In genomic region chr7:19341250-19341649, GRCm38 (mm10) we compare ENCODE assay signal across 8 mouse cellular contexts. TPM values are rescaled to one million over a fixed set of nuclear protein-coding genes. Genes with fewer than 3 reads are reported as not detected.
A peak's percentile ranks its signal among the peaks of the same experiment; 100 is the strongest.
DNase-seq lines count a peak whose midpoint lies in the region; ATAC-seq and TF ChIP-seq lines count a peak whose summit lies in the region.

No protein-coding gene starts in this region.

- no peak for TF ChIP-seq CTCF in kidney, postnatal 0 days (IDR thresholded peaks at IDR 0.05; ENCODE audit: low read depth)
- no peak for TF ChIP-seq CTCF in embryonic fibroblast, embryonic 13.5 days (IDR thresholded peaks at IDR 0.05; ENCODE audit: borderline replicate concordance, insufficient read depth, low read length)

- peaks cover 20% of the 10 kb centered on the region for H3K4me1 ChIP-seq in kidney, postnatal 0 days (replicated peaks; ENCODE audit: insufficient read depth, low read length)
- H3K4me1 ChIP-seq in embryonic fibroblast, embryonic 13.5 days (ENCODE audit: control insufficient read depth, insufficient read depth, low read length): peaks cover 2% of the 10 kb centered on the region
- peaks cover 28% of the 10 kb centered on the region for H3K4me1 ChIP-seq in hindbrain, embryonic 16.5 days (ENCODE audit: control insufficient read depth, insufficient read depth, low read depth, low read length)
- peaks cover 31% of the 10 kb centered on the region for H3K4me1 ChIP-seq in neural tube, embryonic 12.5 days
- H3K4me1 ChIP-seq in liver, embryonic 11.5 days (replicated peaks; ENCODE audit: control insufficient read depth, insufficient read depth, low read length): peaks cover 29% of the 10 kb centered on the region

- H3K4me2 ChIP-seq in kidney, postnatal 0 days (ENCODE audit: low read length): peak overlapping the region; percentile 86; the same call in 1 of the 2 replicates
- H3K4me2 ChIP-seq in hindbrain, embryonic 16.5 days (ENCODE audit: low read length): peak overlapping the region; percentile 99
- peak overlapping the region; percentile 93 for H3K4me2 ChIP-seq in neural tube, embryonic 12.5 days (replicated peaks)
- H3K4me2 ChIP-seq in liver, embryonic 11.5 days: no peak overlapping the region

- H3K27ac ChIP-seq in kidney, postnatal 0 days: no peak overlapping the region
- peak overlapping the region; percentile 14; the same call in 1 of the 2 replicates for H3K27ac ChIP-seq in embryonic fibroblast, embryonic 13.5 days (ENCODE audit: insufficient read depth, low read length)
- H3K27ac ChIP-seq in hindbrain, embryonic 16.5 days (ENCODE audit: low read depth, low read length): no peak overlapping the region
- H3K27ac ChIP-seq in neural tube, embryonic 12.5 days: no peak overlapping the region
- no peak overlapping the region for H3K27ac ChIP-seq in liver, embryonic 11.5 days (ENCODE audit: low read depth, low read length)

- no peaks in the 10 kb centered on the region for H3K9me3 ChIP-seq in kidney, postnatal 0 days (replicated peaks; ENCODE audit: low read length)
- no peaks in the 10 kb centered on the region for H3K9me3 ChIP-seq in hindbrain, embryonic 16.5 days (ENCODE audit: control insufficient read depth, low read length)
- no peaks in the 10 kb centered on the region for H3K9me3 ChIP-seq in neural tube, embryonic 12.5 days
- no peaks in the 10 kb centered on the region for H3K9me3 ChIP-seq in liver, embryonic 11.5 days (ENCODE audit: control insufficient read depth, low read length)

- ATAC-seq in kidney, postnatal 0 days (replicated peaks; ENCODE audit: low FRiP score, low read depth): no peak
- no peak for ATAC-seq in hindbrain, embryonic 16.5 days
- no peak for ATAC-seq in neural tube, embryonic 12.5 days (ENCODE audit: low FRiP score, low read depth)
- no peak for ATAC-seq in liver, embryonic 11.5 days (replicated peaks; ENCODE audit: low FRiP score)

- no peak for DNase-seq in kidney, postnatal 0 days (ENCODE audit: low spot score)
- no peak for DNase-seq in kidney, postnatal 4 days
- no peak for DNase-seq in left cerebral cortex, postnatal 10 days (ENCODE audit: extremely low spot score in 1 of 2, low spot score in 2 of 2)
- no peak for DNase-seq in frontal cortex, postnatal 36 days (ENCODE audit: low spot score in 2 of 2)
- no peak for DNase-seq in liver, embryonic 11.5 days (ENCODE audit: low spot score)

- H3K9ac ChIP-seq in kidney, postnatal 0 days (ENCODE audit: low read depth, low read length): no peak overlapping the region
- H3K9ac ChIP-seq in hindbrain, embryonic 16.5 days (ENCODE audit: low read depth, low read length): peak overlapping the region; percentile 17; the same call in 1 of the 2 replicates
- no peak overlapping the region for H3K9ac ChIP-seq in neural tube, embryonic 12.5 days
- no peak overlapping the region for H3K9ac ChIP-seq in liver, embryonic 11.5 days (ENCODE audit: low read depth, low read length)

- H3K27me3 ChIP-seq in kidney, postnatal 0 days (ENCODE audit: insufficient read depth, low read length): 0 out of 2 replicates have a peak, but pooled peaks cover 6% of the 10 kb centered on the region
- peaks cover 10% of the 10 kb centered on the region for H3K27me3 ChIP-seq in hindbrain, embryonic 16.5 days (replicated peaks; ENCODE audit: control insufficient read depth, insufficient read depth, low read length)
- peaks cover 13% of the 10 kb centered on the region for H3K27me3 ChIP-seq in neural tube, embryonic 12.5 days (replicated peaks)
- peaks cover 22% of the 10 kb centered on the region for H3K27me3 ChIP-seq in liver, embryonic 11.5 days (replicated peaks; ENCODE audit: control insufficient read depth, insufficient read depth, low read length)

- H3K4me3 ChIP-seq in kidney, postnatal 0 days (replicated peaks; ENCODE audit: low read depth, low read length): no peak overlapping the region
- no peak overlapping the region for H3K4me3 ChIP-seq in embryonic fibroblast, embryonic 13.5 days (ENCODE audit: insufficient read depth, low read length)
- peak overlapping the region; percentile 57; the same call in 1 of the 2 replicates for H3K4me3 ChIP-seq in hindbrain, embryonic 16.5 days (ENCODE audit: low read length)
- H3K4me3 ChIP-seq in neural tube, embryonic 12.5 days: peak overlapping the region; percentile 1; the same call in 1 of the 2 replicates
- no peak overlapping the region for H3K4me3 ChIP-seq in liver, embryonic 11.5 days (ENCODE audit: low read depth, low read length)

- 0 out of 2 replicates have a peak, but pooled peaks have one; percentile 6 for TF ChIP-seq POLR2A in embryonic fibroblast, embryonic 13.5 days (IDR thresholded peaks at IDR 0.05; ENCODE audit: low read depth, low read length)

- intact Hi-C loops in left cerebral cortex, postnatal 10 days (cut with DNase I): loop anchor here (5.0 kb wide), 1 partner anchor 104 kb away; no protein-coding TSS in a partner anchor

- H3K36me3 ChIP-seq in kidney, postnatal 0 days (ENCODE audit: insufficient read depth, low read length): no peaks in the 10 kb centered on the region
- no peaks in the 10 kb centered on the region for H3K36me3 ChIP-seq in hindbrain, embryonic 16.5 days (ENCODE audit: control insufficient read depth, insufficient read depth, low read length)
- no peaks in the 10 kb centered on the region for H3K36me3 ChIP-seq in neural tube, embryonic 12.5 days
- H3K36me3 ChIP-seq in liver, embryonic 11.5 days (ENCODE audit: control insufficient read depth, insufficient read depth, low read length): no peaks in the 10 kb centered on the region

- WGBS in kidney, postnatal 0 days: 21% methylated on average over 10 of the region's 10 CpGs
- 24% methylated on average over 10 of the region's 10 CpGs for WGBS in hindbrain, embryonic 16.5 days
- WGBS in neural tube, embryonic 12.5 days: 19% methylated on average over 10 of the region's 10 CpGs
- WGBS in liver, embryonic 11.5 days: 23% methylated on average over 10 of the region's 10 CpGs

RNA-seq across cellular contexts. Expression of gene Ercc1, which starts 3.3 kb away (rescaled TPM):
- 68.4 and 68.8 TPM in 2 replicates for polyA plus RNA-seq in kidney, postnatal 0 days (2015; fragmentation: Nextera tagmentation; extraction: Ambion mirVana)
- 44.9 and 52.2 TPM in 2 replicates for polyA plus RNA-seq in embryonic fibroblast, embryonic 13.5 days (2011; ENCODE audit: insufficient read length, low read depth, missing spikeins)
- 80.6 and 87.2 TPM in 2 replicates for polyA plus RNA-seq in hindbrain, embryonic 16.5 days (2015; fragmentation: Nextera tagmentation; extraction: Ambion mirVana)
- polyA plus RNA-seq in neural tube, embryonic 12.5 days (2016; fragmentation: Nextera tagmentation; extraction: Ambion mirVana): 103 and 104 TPM in 2 replicates
- total RNA-seq in left cerebral cortex, postnatal 10 days (2021): 10 to 100 TPM; 38.5 to 50.6 TPM
- polyA plus RNA-seq in liver, embryonic 11.5 days (2014; fragmentation: Nextera tagmentation; extraction: Ambion mirVana): 46.4 and 46.8 TPM in 2 replicates

RNA-seq across cellular contexts. Expression of gene Cd3eap, which starts 18.0 kb away (rescaled TPM):
- polyA plus RNA-seq in kidney, postnatal 0 days (2015; fragmentation: Nextera tagmentation; extraction: Ambion mirVana): 16.7 and 17.7 TPM in 2 replicates
- 13.3 and 13.4 TPM in 2 replicates for polyA plus RNA-seq in embryonic fibroblast, embryonic 13.5 days (2011; ENCODE audit: insufficient read length, low read depth, missing spikeins)
- 23.1 and 23.6 TPM in 2 replicates for polyA plus RNA-seq in hindbrain, embryonic 16.5 days (2015; fragmentation: Nextera tagmentation; extraction: Ambion mirVana)
- polyA plus RNA-seq in neural tube, embryonic 12.5 days (2016; fragmentation: Nextera tagmentation; extraction: Ambion mirVana): 18.2 and 19.8 TPM in 2 replicates
- total RNA-seq in left cerebral cortex, postnatal 10 days (2021): 10 to 100 TPM; 16.8 to 18.2 TPM
- 28.7 and 30.2 TPM in 2 replicates for polyA plus RNA-seq in liver, embryonic 11.5 days (2014; fragmentation: Nextera tagmentation; extraction: Ambion mirVana)

RNA-seq across cellular contexts. Expression of gene Ppp1r13l, which starts 18.3 kb away (rescaled TPM):
- polyA plus RNA-seq in kidney, postnatal 0 days (2015; fragmentation: Nextera tagmentation; extraction: Ambion mirVana): 3.0 and 4.0 TPM in 2 replicates
- 11.0 and 12.5 TPM in 2 replicates for polyA plus RNA-seq in embryonic fibroblast, embryonic 13.5 days (2011; ENCODE audit: insufficient read length, low read depth, missing spikeins)
- 1.5 and 1.9 TPM in 2 replicates for polyA plus RNA-seq in hindbrain, embryonic 16.5 days (2015; fragmentation: Nextera tagmentation; extraction: Ambion mirVana)
- polyA plus RNA-seq in neural tube, embryonic 12.5 days (2016; fragmentation: Nextera tagmentation; extraction: Ambion mirVana): 3.1 and 3.2 TPM in 2 replicates
- 1 to 10 TPM; 5.3 to 7.2 TPM for total RNA-seq in left cerebral cortex, postnatal 10 days (2021)
- polyA plus RNA-seq in liver, embryonic 11.5 days (2014; fragmentation: Nextera tagmentation; extraction: Ambion mirVana): 3.9 and 4.2 TPM in 2 replicates

RNA-seq across cellular contexts. Expression of gene Fosb, which starts 31.4 kb away (rescaled TPM):
- 0.11 TPM in 2 replicates for polyA plus RNA-seq in kidney, postnatal 0 days (2015; fragmentation: Nextera tagmentation; extraction: Ambion mirVana)
- polyA plus RNA-seq in embryonic fibroblast, embryonic 13.5 days (2011; ENCODE audit: insufficient read length, low read depth, missing spikeins): 2.1 and 2.7 TPM in 2 replicates
- polyA plus RNA-seq in hindbrain, embryonic 16.5 days (2015; fragmentation: Nextera tagmentation; extraction: Ambion mirVana): 0.06 and 0.10 TPM in 2 replicates
- polyA plus RNA-seq in neural tube, embryonic 12.5 days (2016; fragmentation: Nextera tagmentation; extraction: Ambion mirVana): 0.08 TPM in 1 of 2 replicates, not detected in the other
- 1 to 10 TPM; 2.2 to 2.3 TPM for total RNA-seq in left cerebral cortex, postnatal 10 days (2021)
- 0.07 TPM in 1 of 2 replicates, not detected in the other for polyA plus RNA-seq in liver, embryonic 11.5 days (2014; fragmentation: Nextera tagmentation; extraction: Ambion mirVana)

RNA-seq across cellular contexts. Expression of gene Ercc2, which starts 40.6 kb away (rescaled TPM):
- polyA plus RNA-seq in kidney, postnatal 0 days (2015; fragmentation: Nextera tagmentation; extraction: Ambion mirVana): 11.0 and 11.5 TPM in 2 replicates
- 14.3 and 22.7 TPM in 2 replicates for polyA plus RNA-seq in embryonic fibroblast, embryonic 13.5 days (2011; ENCODE audit: insufficient read length, low read depth, missing spikeins)
- polyA plus RNA-seq in hindbrain, embryonic 16.5 days (2015; fragmentation: Nextera tagmentation; extraction: Ambion mirVana): 22.6 and 25.1 TPM in 2 replicates
- polyA plus RNA-seq in neural tube, embryonic 12.5 days (2016; fragmentation: Nextera tagmentation; extraction: Ambion mirVana): 24.0 and 27.5 TPM in 2 replicates
- 10 to 100 TPM; 39.0 to 39.7 TPM for total RNA-seq in left cerebral cortex, postnatal 10 days (2021)
- 14.0 and 15.6 TPM in 2 replicates for polyA plus RNA-seq in liver, embryonic 11.5 days (2014; fragmentation: Nextera tagmentation; extraction: Ambion mirVana)

Comparison
In these comparisons a context has a peak if more than half of its experiments do, and no peak if none do; other contexts are left out.
1. H3K4me3 ChIP-seq: peak in hindbrain, embryonic 16.5 days (single experiment) and neural tube, embryonic 12.5 days (single experiment); none in kidney, postnatal 0 days (single experiment), embryonic fibroblast, embryonic 13.5 days (single experiment) and liver, embryonic 11.5 days (single experiment).